Mouse (Mus musculus) limb, embryonic 12.5 days (tissue): ENCODE data around the gene Inpp5d. TPM values are rescaled to one million over a fixed set of nuclear protein-coding genes. Genes with fewer than 3 reads are reported as not detected.

ENCODE experiments used
- ATAC-seq: fragments of 200-750 bp; cut with Nextera tagmentation; 2 replicates; pipeline ENCODE4 v1.8.0; 2017; ENCODE audit warnings: low read depth, moderate TSS enrichment; ENCODE audit not compliant: insufficient number of reproducible peaks, insufficient read depth, low FRiP score, low TSS enrichment
- H3K27ac ChIP-seq: fragments of 300-500 bp; sonication (generic); 2 replicates; pipeline ENCODE4 v1.5.1; 2016; ENCODE audit warnings: mild to moderate bottlenecking, moderate library complexity
- H3K27me3 ChIP-seq: fragments of 300-500 bp; sonication (generic); 2 replicates; pipeline ENCODE4 v1.6.1; 2016; ENCODE audit warnings: mild to moderate bottlenecking, moderate library complexity
- H3K36me3 ChIP-seq: fragments of 300-500 bp; sonication (generic); 2 replicates; pipeline ENCODE4 v1.6.1; 2016; ENCODE audit warnings: mild to moderate bottlenecking, moderate library complexity
- H3K4me1 ChIP-seq: fragments of 300-500 bp; sonication (generic); replicated peaks from 2 replicates; pipeline ENCODE4 v1.6.1; 2016
- H3K4me2 ChIP-seq: fragments of 300-500 bp; sonication (generic); 2 replicates; pipeline ENCODE4 v1.6.1; 2016; ENCODE audit warnings: mild to moderate bottlenecking, moderate library complexity
- H3K4me3 ChIP-seq: fragments of 300-500 bp; sonication (generic); replicated peaks from 2 replicates; pipeline ENCODE4 v1.5.1; 2016; ENCODE audit warnings: mild to moderate bottlenecking
- H3K9ac ChIP-seq: fragments of 300-500 bp; sonication (generic); replicated peaks from 2 replicates; pipeline ENCODE4 v1.6.1; 2016; ENCODE audit warnings: mild to moderate bottlenecking, moderate library complexity
- H3K9me3 ChIP-seq: fragments of 300-500 bp; sonication (generic); 2 replicates; pipeline ENCODE4 v1.6.1; 2016; ENCODE audit warnings: mild to moderate bottlenecking, moderate library complexity
- WGBS: fragments of 180-500 bp; shearing (Covaris S2); methylation state at CpG from one replicate; pipeline ENCODE4 v1.1.7; 2016; 5-methylcytosine and 5-hydroxymethylcytosine counted together
- polyA plus RNA-seq: library from polyadenylated mRNA; unstranded; fragments of >200 nt; fragmentation: Nextera tagmentation; extraction: Ambion mirVana; gene quantifications from 2 replicates; pipeline ENCODE4 v1.2.1, GENCODE M21; 2016

The Inpp5d gene
- 3.6 and 3.9 TPM in 2 replicates for polyA plus RNA-seq

GRCm38 (mm10) chr1:87620211-87620668 lies at the start of gene Inpp5d:
TSS of gene Inpp5d (plus strand) at chr1:87620312.
- no peaks in the 10 kb centered on the region for H3K36me3 ChIP-seq
- H3K9ac ChIP-seq = no peak within 1 kb of the TSS
- 0 out of 2 replicates have a peak, but pooled peaks cover 5% of the 10 kb centered on the region for H3K4me1 ChIP-seq
- peak within 1 kb of the TSS; percentile 9; the same call in 1 of the 2 replicates for H3K4me3 ChIP-seq
- WGBS = 75% methylated on average over 12 of the region's 12 CpGs
- no peak within 1 kb of the TSS for H3K27ac ChIP-seq
- ATAC-seq = no peak
- no peaks in the 10 kb centered on the region for H3K9me3 ChIP-seq
- H3K27me3 ChIP-seq = no peaks in the 10 kb centered on the region
- no peak within 1 kb of the TSS for H3K4me2 ChIP-seq

GRCm38 (mm10) chr1:87573261-87573660 lies 46.9 kb upstream of the Inpp5d start:
- Histone ChIP-seq H3K9ac (no peak overlapping the region), H3K9me3 (no peaks in the 10 kb centered on the region), H3K36me3 (no peaks in the 10 kb centered on the region), H3K4me2 (no peak overlapping the region), H3K27me3 (no peaks in the 10 kb centered on the region; the same call in 1 of the 2 replicates), H3K4me1 (peaks cover 8% of the 10 kb centered on the region), H3K4me3 (no peak overlapping the region), H3K27ac (no peak overlapping the region)
- 75% methylated on average over 5 of the region's 5 CpGs for WGBS
- ATAC-seq = no peak

GRCm38 (mm10) chr1:87573800-87574215 lies 46.3 kb upstream of the Inpp5d start, which contains the start of gene Ngef:
TSS of gene Ngef (minus strand) at chr1:87573870.
- H3K9me3 ChIP-seq = no peaks in the 10 kb centered on the region
- 63% methylated on average over 6 of the region's 6 CpGs for WGBS
- no peak within 1 kb of the TSS for H3K27ac ChIP-seq
- H3K9ac ChIP-seq = no peak within 1 kb of the TSS
- no peaks in the 10 kb centered on the region for H3K27me3 ChIP-seq
- no peak within 1 kb of the TSS for H3K4me2 ChIP-seq
- no peaks in the 10 kb centered on the region for H3K36me3 ChIP-seq
- ATAC-seq = no peak
- H3K4me1 ChIP-seq = peaks cover 8% of the 10 kb centered on the region
- H3K4me3 ChIP-seq = no peak within 1 kb of the TSS

GRCm38 (mm10) chr1:87574353-87574752 lies 45.8 kb upstream of the Inpp5d start:
- ATAC-seq = no peak
- Histone ChIP-seq H3K9me3 (no peaks in the 10 kb centered on the region), H3K27me3 (no peaks in the 10 kb centered on the region), H3K27ac (no peak overlapping the region), H3K9ac (no peak overlapping the region), H3K4me3 (no peak overlapping the region), H3K4me1 (peaks cover 8% of the 10 kb centered on the region), H3K36me3 (no peaks in the 10 kb centered on the region), H3K4me2 (no peak overlapping the region)
- WGBS = 55% methylated on average over 6 of the region's 6 CpGs

GRCm38 (mm10) chr1:87574785-87575184 lies 45.3 kb upstream of the Inpp5d start:
- Histone ChIP-seq H3K27ac (no peak overlapping the region), H3K4me3 (no peak overlapping the region), H3K9me3 (no peaks in the 10 kb centered on the region), H3K4me2 (no peak overlapping the region), H3K36me3 (no peaks in the 10 kb centered on the region), H3K9ac (no peak overlapping the region), H3K27me3 (no peaks in the 10 kb centered on the region), H3K4me1 (peaks cover 8% of the 10 kb centered on the region)
- no peak for ATAC-seq
- 66% methylated on average over 7 of the region's 7 CpGs for WGBS

GRCm38 (mm10) chr1:87578965-87579364 lies 41.1 kb upstream of the Inpp5d start:
- H3K27ac ChIP-seq = no peak overlapping the region
- no peak for ATAC-seq
- 87% methylated on average over 6 of the region's 6 CpGs for WGBS

GRCm38 (mm10) chr1:87580824-87581223 lies 39.3 kb upstream of the Inpp5d start:
- ATAC-seq = no peak
- no peaks in the 10 kb centered on the region for H3K9me3 ChIP-seq
- H3K27ac ChIP-seq = no peak overlapping the region
- 6% methylated on average over 3 of the region's 3 CpGs for WGBS
- H3K36me3 ChIP-seq = no peaks in the 10 kb centered on the region
- no peak overlapping the region for H3K4me2 ChIP-seq
- H3K4me3 ChIP-seq = no peak overlapping the region
- H3K4me1 ChIP-seq = no peaks in the 10 kb centered on the region
- no peaks in the 10 kb centered on the region; the same call in 1 of the 2 replicates for H3K27me3 ChIP-seq
- no peak overlapping the region for H3K9ac ChIP-seq

More at GRCm38 (mm10) chr1:87578965-87579364, 41.1 kb upstream of the Inpp5d start:
- Histone ChIP-seq H3K36me3 (no peaks in the 10 kb centered on the region), H3K9me3 (no peaks in the 10 kb centered on the region), H3K4me1 (peaks cover 3% of the 10 kb centered on the region; the same call in 1 of the 2 replicates), H3K27me3 (no peaks in the 10 kb centered on the region; the same call in 1 of the 2 replicates), H3K4me2 (no peak overlapping the region), H3K9ac (no peak overlapping the region), H3K4me3 (no peak overlapping the region)

- Histone ChIP-seq H3K9ac (no peak overlapping the region), H3K27ac (no peak overlapping the region), H3K4me1 (no peaks in the 10 kb centered on the region), H3K9me3 (no peaks in the 10 kb centered on the region), H3K4me3 (no peak overlapping the region), H3K36me3 (no peaks in the 10 kb centered on the region), H3K4me2 (no peak overlapping the region), H3K27me3 (no peaks in the 10 kb centered on the region)
- ATAC-seq = no peak
- 88% methylated on average over 7 of the region's 7 CpGs for WGBS
These were observed 30.9 kb upstream of the Inpp5d start for GRCm38 (mm10) chr1:87589162-87589561.

- H3K4me2 ChIP-seq = no peak overlapping the region
- 89% methylated on average over 8 of the region's 8 CpGs for WGBS
- no peak overlapping the region for H3K27ac ChIP-seq
- no peaks in the 10 kb centered on the region for H3K9me3 ChIP-seq
- no peak overlapping the region for H3K9ac ChIP-seq
- H3K4me3 ChIP-seq = no peak overlapping the region
- H3K27me3 ChIP-seq = no peaks in the 10 kb centered on the region
- no peaks in the 10 kb centered on the region for H3K4me1 ChIP-seq
- no peaks in the 10 kb centered on the region for H3K36me3 ChIP-seq
- ATAC-seq = no peak
These were observed 30.1 kb upstream of the Inpp5d start for GRCm38 (mm10) chr1:87589980-87590379.

- no peak overlapping the region for H3K9ac ChIP-seq
- H3K4me2 ChIP-seq = no peak overlapping the region
- 79% methylated on average over 3 of the region's 3 CpGs for WGBS
These were observed 25.9 kb upstream of the Inpp5d start for GRCm38 (mm10) chr1:87594261-87594660.

GRCm38 (mm10) chr1:87594671-87595070 lies 25.4 kb upstream of the Inpp5d start:
- H3K9ac ChIP-seq = no peak overlapping the region
- ATAC-seq = no peak
- no peak overlapping the region for H3K27ac ChIP-seq
- H3K36me3 ChIP-seq = no peaks in the 10 kb centered on the region
- no peaks in the 10 kb centered on the region for H3K27me3 ChIP-seq
- no peaks in the 10 kb centered on the region for H3K4me1 ChIP-seq
- no peak overlapping the region for H3K4me3 ChIP-seq
- H3K4me2 ChIP-seq = no peak overlapping the region
- 92% methylated on average over 10 of the region's 10 CpGs for WGBS
- no peaks in the 10 kb centered on the region for H3K9me3 ChIP-seq

More at GRCm38 (mm10) chr1:87594261-87594660, 25.9 kb upstream of the Inpp5d start:
- no peaks in the 10 kb centered on the region for H3K27me3 ChIP-seq
- ATAC-seq = no peak
- no peak overlapping the region for H3K4me3 ChIP-seq
- H3K36me3 ChIP-seq = no peaks in the 10 kb centered on the region
- H3K4me1 ChIP-seq = no peaks in the 10 kb centered on the region
- no peaks in the 10 kb centered on the region for H3K9me3 ChIP-seq
- H3K27ac ChIP-seq = no peak overlapping the region

GRCm38 (mm10) chr1:87600533-87600932 lies 19.6 kb upstream of the Inpp5d start:
- no peak overlapping the region for H3K4me2 ChIP-seq
- ATAC-seq = no peak
- H3K9me3 ChIP-seq = no peaks in the 10 kb centered on the region
- no peak overlapping the region for H3K9ac ChIP-seq
- H3K4me1 ChIP-seq = no peaks in the 10 kb centered on the region
- no peaks in the 10 kb centered on the region for H3K27me3 ChIP-seq
- no peaks in the 10 kb centered on the region for H3K36me3 ChIP-seq
- H3K4me3 ChIP-seq = no peak overlapping the region
- WGBS = 79% methylated on average over 7 of the region's 7 CpGs
- no peak overlapping the region for H3K27ac ChIP-seq
